Mouse (Mus musculus) intestine, embryonic 16.5 days (tissue): ENCODE data around the gene Gen1. TPM values are rescaled to one million over a fixed set of nuclear protein-coding genes. Genes with fewer than 3 reads are reported as not detected.
A peak's percentile ranks its signal among the peaks of the same experiment; 100 is the strongest.

Experiments used
- ATAC-seq: fragments of 200-750 bp; cut with Nextera tagmentation; 2 replicates; pipeline ENCODE4 v1.8.0; 2017; ENCODE audit warnings: moderate TSS enrichment, moderate library complexity
- H3K27ac ChIP-seq: fragments of 300-500 bp; sonication (generic); 2 replicates; pipeline ENCODE4 v1.5.1; 2014; ENCODE audit warnings: mild to moderate bottlenecking, low read length
- H3K27me3 ChIP-seq: fragments of 300-500 bp; sonication (generic); replicated peaks from 2 replicates; pipeline ENCODE4 v1.6.1; 2014; ENCODE audit warnings: low read length, control low read depth, mixed read lengths; ENCODE audit not compliant: control insufficient read depth, insufficient read depth
- H3K36me3 ChIP-seq: fragments of 300-500 bp; sonication (generic); 2 replicates; pipeline ENCODE4 v1.6.1; 2014; ENCODE audit warnings: low read length, control low read depth; ENCODE audit not compliant: control insufficient read depth, insufficient read depth
- H3K4me1 ChIP-seq: fragments of 300-500 bp; sonication (generic); 2 replicates; pipeline ENCODE4 v1.6.1; 2014; ENCODE audit warnings: low read length, control low read depth, mixed read lengths; ENCODE audit not compliant: control insufficient read depth, insufficient read depth
- H3K4me2 ChIP-seq: fragments of 300-500 bp; sonication (generic); 2 replicates; pipeline ENCODE4 v1.6.1; 2014; ENCODE audit warnings: low read depth, low read length, control low read depth
- H3K4me3 ChIP-seq: fragments of 300-500 bp; sonication (generic); 2 replicates; pipeline ENCODE4 v1.5.1; 2014; ENCODE audit warnings: mild to moderate bottlenecking, low read length
- H3K9ac ChIP-seq: fragments of 300-500 bp; sonication (generic); 2 replicates; pipeline ENCODE4 v1.6.1; 2014; ENCODE audit warnings: low read depth, low read length
- H3K9me3 ChIP-seq: fragments of 300-500 bp; sonication (generic); 2 replicates; pipeline ENCODE4 v1.6.1; 2016; ENCODE audit warnings: low read length, control low read depth; ENCODE audit not compliant: control insufficient read depth
- WGBS: fragments of 180-500 bp; shearing (Covaris S2); extraction: QIAGEN DNeasy Blood & Tissue Kit; methylation state at CpG from one replicate; pipeline ENCODE4 v1.1.7; 2014; 5-methylcytosine and 5-hydroxymethylcytosine counted together
- microRNA-seq: library from miRNA; unstranded; fragments of <30 nt; microRNA quantifications from one replicate; pipeline ENCODE4, GENCODE M21; 2016
- polyA plus RNA-seq: library from polyadenylated mRNA; unstranded; fragments of >200 nt; fragmentation: Nextera tagmentation; extraction: Ambion mirVana; gene quantifications from 2 replicates; pipeline ENCODE4 v1.2.1, GENCODE M21; 2015

The Gen1 gene
- polyA plus RNA-seq, 1 experiment from 2014 or later: 5.1 TPM

DNA sequence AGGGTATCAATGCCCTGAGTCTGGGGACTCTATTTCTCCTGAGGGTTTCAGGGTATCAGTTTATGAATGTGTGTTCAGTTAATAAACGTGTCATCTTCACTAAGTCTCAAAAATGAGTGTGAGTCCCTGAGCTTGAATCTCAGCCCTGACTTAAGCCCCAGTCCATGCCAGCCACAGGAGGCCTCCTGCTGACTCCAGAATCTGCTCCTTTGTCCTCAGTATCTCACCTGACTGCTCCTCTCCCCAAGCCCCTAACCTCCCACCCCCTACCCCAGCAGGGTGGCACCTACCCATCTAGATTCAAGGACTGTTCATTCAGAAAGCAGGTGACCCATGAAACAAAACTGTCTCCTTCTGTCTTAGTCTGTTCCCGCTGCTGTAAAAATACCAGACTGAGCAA, 67.0 kb downstream of the Gen1 start:
- Histone ChIP-seq H3K4me2 (no peak overlapping the region), H3K27ac (no peak overlapping the region), H3K27me3 (no peaks in the 10 kb centered on the region), H3K4me1 (no peaks in the 10 kb centered on the region), H3K4me3 (no peak overlapping the region), H3K36me3 (no peaks in the 10 kb centered on the region), H3K9me3 (no peaks in the 10 kb centered on the region), H3K9ac (no peak overlapping the region)
- 47% methylated on average over 2 of the region's 2 CpGs for WGBS
- ATAC-seq: no peak

- Histone ChIP-seq H3K27ac (no peak overlapping the region), H3K27me3 (no peaks in the 10 kb centered on the region), H3K36me3 (no peaks in the 10 kb centered on the region), H3K9ac (no peak overlapping the region), H3K4me3 (no peak overlapping the region), H3K4me1 (no peaks in the 10 kb centered on the region), H3K4me2 (no peak overlapping the region), H3K9me3 (no peaks in the 10 kb centered on the region)
- WGBS: 41% methylated on average over 4 of the region's 4 CpGs
- ATAC-seq: no peak
Observed at GRCm38 (mm10) chr12:11198026-11198425, 67.6 kb downstream of the Gen1 start.

DNA sequence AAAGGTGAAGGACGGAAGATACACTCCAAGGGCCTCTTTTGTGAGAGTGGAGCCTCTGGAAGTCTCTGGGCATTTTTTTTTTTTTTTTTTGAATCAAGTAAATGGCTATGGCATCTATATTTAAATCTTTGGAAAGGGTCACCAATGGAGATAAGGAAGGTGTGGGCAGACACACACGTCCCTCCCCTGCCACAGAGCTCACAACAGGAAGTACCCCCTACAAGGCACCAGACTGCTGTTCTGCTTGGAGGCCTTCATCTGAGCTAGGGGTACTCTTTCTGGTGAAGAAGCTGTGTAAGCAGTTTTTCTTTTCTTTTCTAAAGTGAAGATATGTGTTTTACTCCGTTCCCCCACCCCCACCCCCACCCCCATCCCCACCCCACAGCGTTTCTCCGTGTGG, 68.8 kb downstream of the Gen1 start:
- no peak for ATAC-seq

DNA sequence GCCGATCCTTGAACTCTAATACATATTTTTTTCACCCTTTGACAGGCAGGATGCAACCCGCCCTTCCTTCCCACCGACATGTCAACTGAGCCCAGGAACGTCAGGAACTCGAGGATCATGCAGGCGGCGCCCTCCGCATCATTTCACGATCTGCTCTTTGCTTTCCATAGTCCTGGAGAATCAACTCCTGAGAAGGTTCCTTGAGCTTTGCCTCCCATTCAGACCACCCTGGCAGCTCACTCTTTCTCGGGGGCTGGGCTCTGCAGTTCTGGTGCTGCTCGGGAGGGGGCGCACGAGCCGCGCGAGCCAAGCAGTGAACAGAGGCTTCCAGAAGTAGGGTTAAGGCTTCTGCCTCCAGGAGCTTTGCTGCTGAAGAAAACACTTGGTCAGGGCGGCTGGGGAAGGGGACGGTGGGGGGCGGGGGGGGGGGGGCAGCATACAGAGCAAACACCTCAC, 69.4 kb downstream of the Gen1 start:
- peak; percentile 52; the same call in 1 of the 2 replicates for ATAC-seq
- 9% methylated on average over 16 of the region's 19 CpGs for WGBS
- Histone ChIP-seq H3K4me3 (no peak overlapping the region), H3K4me2 (peak overlapping the region; percentile 42), H3K36me3 (no peaks in the 10 kb centered on the region), H3K9me3 (no peaks in the 10 kb centered on the region), H3K4me1 (no peaks in the 10 kb centered on the region), H3K9ac (no peak overlapping the region), H3K27me3 (no peaks in the 10 kb centered on the region), H3K27ac (no peak overlapping the region)

More for the DNA sequence above, 68.8 kb downstream of the Gen1 start:
- no peak overlapping the region for H3K4me3 ChIP-seq
- H3K4me2 ChIP-seq: no peak overlapping the region
- no peaks in the 10 kb centered on the region for H3K4me1 ChIP-seq
- 55% methylated on average over 5 of the region's 5 CpGs for WGBS
- no peak overlapping the region for H3K27ac ChIP-seq
- H3K9me3 ChIP-seq: no peaks in the 10 kb centered on the region
- no peak overlapping the region for H3K9ac ChIP-seq
- H3K27me3 ChIP-seq: no peaks in the 10 kb centered on the region
- no peaks in the 10 kb centered on the region for H3K36me3 ChIP-seq

GRCm38 (mm10) chr12:11195031-11195430, 70.6 kb downstream of the Gen1 start:
- Histone ChIP-seq H3K4me2 (no peak overlapping the region), H3K9ac (no peak overlapping the region), H3K27ac (no peak overlapping the region), H3K4me1 (no peaks in the 10 kb centered on the region), H3K27me3 (no peaks in the 10 kb centered on the region), H3K36me3 (no peaks in the 10 kb centered on the region), H3K9me3 (no peaks in the 10 kb centered on the region), H3K4me3 (no peak overlapping the region)
- WGBS: 78% methylated on average over 1 of the region's 1 CpGs
- ATAC-seq: no peak

Small RNAs within 50 kb of the gene (microRNA-seq; reads per million reads assigned to microRNA genes)
- gene Mir7675: not detected

Other genes starting within 250 kb of the Gen1 start
- 4.8 and 6.1 TPM in 2 replicates for gene Kcns3, start 114.7 kb downstream of the Gen1 start, polyA plus RNA-seq
- not detected in 2 replicates for gene Msgn1, start 56.8 kb downstream of the Gen1 start, polyA plus RNA-seq
- gene Smc6, start 85 bp upstream of the Gen1 start, polyA plus RNA-seq: 87.9 and 102 TPM in 2 replicates
- 0.50 and 0.61 TPM in 2 replicates for gene Vsnl1, start 170.8 kb upstream of the Gen1 start, polyA plus RNA-seq
- 0.06 and 0.13 TPM in 2 replicates for gene Rad51ap2, start 190.3 kb upstream of the Gen1 start, polyA plus RNA-seq